ENCODE assay signal across 9 mouse cellular contexts in the genomic region with DNA sequence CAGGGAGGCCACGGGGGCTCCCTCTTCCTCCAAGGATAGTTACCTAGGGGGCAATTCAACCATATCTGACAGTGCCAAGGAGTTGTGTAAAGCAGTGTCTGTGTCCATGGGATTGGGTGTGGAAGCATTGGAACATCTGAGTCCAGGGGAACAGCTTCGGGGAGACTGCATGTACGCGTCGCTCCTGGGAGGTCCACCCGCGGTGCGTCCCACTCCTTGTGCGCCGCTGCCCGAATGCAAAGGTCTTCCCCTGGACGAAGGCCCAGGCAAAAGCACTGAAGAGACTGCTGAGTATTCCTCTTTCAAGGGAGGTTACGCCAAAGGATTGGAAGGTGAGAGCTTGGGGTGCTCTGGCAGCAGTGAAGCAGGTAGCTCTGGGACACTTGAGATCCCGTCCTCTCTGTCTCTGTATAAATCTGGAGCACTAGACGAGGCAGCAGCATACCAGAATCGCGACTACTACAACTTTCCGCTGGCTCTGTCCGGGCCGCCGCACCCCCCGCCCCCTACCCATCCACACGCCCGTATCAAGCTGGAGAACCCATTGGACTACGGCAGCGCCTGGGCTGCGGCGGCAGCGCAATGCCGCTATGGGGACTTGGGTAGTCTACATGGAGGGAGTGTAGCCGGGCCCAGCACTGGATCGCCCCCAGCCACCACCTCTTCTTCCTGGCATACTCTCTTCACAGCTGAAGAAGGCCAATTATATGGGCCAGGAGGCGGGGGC. TPM values are rescaled to one million over a fixed set of nuclear protein-coding genes. Genes with fewer than 3 reads are reported as not detected.
DNase-seq lines count a peak whose midpoint lies in the region; ATAC-seq and TF ChIP-seq lines count a peak whose summit lies in the region.
"Had no signal": no experiment of that assay in that cellular context is flagged by ENCODE, and none has a peak within 500 bp of the region (broad histone marks: within the 10 kb centered on the region; RNA-seq: fewer than 3 reads in every experiment).

No protein-coding gene starts in this region.

- H3K27ac ChIP-seq in heart, embryonic 14.5 days (replicated peaks in 1 of 2; ENCODE audit: control insufficient read depth in 1 of 2, insufficient read depth in 1 of 2, low read depth in 2 of 2, low read length in 2 of 2), result no peak overlapping the region
- H3K27ac ChIP-seq in kidney, postnatal 0 days, result no peak overlapping the region
- no peak overlapping the region for H3K27ac ChIP-seq in neural tube, embryonic 15.5 days (replicated peaks)
- H3K27ac ChIP-seq: liver, embryonic 14.5 days had no signal

- TF ChIP-seq CTCF in kidney, postnatal 0 days (IDR thresholded peaks at IDR 0.05; ENCODE audit: low read depth), result no peak

- peak overlapping the region; percentile 30 to 42 for H3K4me3 ChIP-seq in heart, embryonic 14.5 days (ENCODE audit: control insufficient read depth in 1 of 2, insufficient read depth in 1 of 2, low read depth in 1 of 2, low read length in 2 of 2)
- peak overlapping the region; percentile 31 for H3K4me3 ChIP-seq in kidney, postnatal 0 days (replicated peaks; ENCODE audit: low read depth, low read length)
- H3K4me3 ChIP-seq in neural tube, embryonic 15.5 days (replicated peaks), result peak overlapping the region; percentile 43

- peaks cover 36% of the 10 kb centered on the region for H3K27me3 ChIP-seq in heart, embryonic 14.5 days (ENCODE audit: control insufficient read depth, insufficient read depth, low read length)
- no peaks in the 10 kb centered on the region; the same call in 1 of the 2 replicates for H3K27me3 ChIP-seq in kidney, postnatal 0 days (ENCODE audit: insufficient read depth, low read length)
- peaks cover 37% of the 10 kb centered on the region for H3K27me3 ChIP-seq in neural tube, embryonic 15.5 days (replicated peaks)

- ATAC-seq in CD4-positive, CD25-positive, alpha-beta regulatory T cell, adult 4 months, result no peak
- ATAC-seq in heart, embryonic 14.5 days (ENCODE audit: insufficient number of reproducible peaks, insufficient read depth, low FRiP score, low read depth), result no peak
- peak; percentile 43; the same call in 1 of the 2 replicates for ATAC-seq in kidney, postnatal 0 days (replicated peaks; ENCODE audit: low FRiP score, low read depth)
- ATAC-seq in neural tube, embryonic 15.5 days (ENCODE audit: low FRiP score), result peak; percentile 55
- ATAC-seq in cerebellum, adult (ENCODE audit: insufficient number of reproducible peaks, low FRiP score, low TSS enrichment), result no peak

- H3K4me2 ChIP-seq in heart, embryonic 14.5 days (ENCODE audit: low read length), result peak overlapping the region; percentile 70
- H3K4me2 ChIP-seq in kidney, postnatal 0 days (ENCODE audit: low read length), result peak overlapping the region; percentile 60
- peak overlapping the region; percentile 77 for H3K4me2 ChIP-seq in neural tube, embryonic 15.5 days

- H3K9ac ChIP-seq in heart, embryonic 14.5 days (ENCODE audit: low read length), result no peak overlapping the region
- H3K9ac ChIP-seq in kidney, postnatal 0 days (ENCODE audit: low read depth, low read length), result no peak overlapping the region
- H3K9ac ChIP-seq in neural tube, embryonic 15.5 days (replicated peaks), result 0 out of 2 replicates have a peak overlapping the region, but pooled peaks have one; percentile 7
- H3K9ac ChIP-seq: liver, embryonic 14.5 days had no signal

- H3K4me1 ChIP-seq in heart, embryonic 14.5 days (ENCODE audit: control insufficient read depth in 2 of 2, insufficient read depth in 2 of 2, low read length in 2 of 2), result no peaks in the 10 kb centered on the region
- H3K4me1 ChIP-seq in kidney, postnatal 0 days (replicated peaks; ENCODE audit: insufficient read depth, low read length), result no peaks in the 10 kb centered on the region
- peaks cover 17% of the 10 kb centered on the region for H3K4me1 ChIP-seq in neural tube, embryonic 15.5 days

- WGBS in heart, embryonic 14.5 days, result 15% methylated on average over 33 of the region's 33 CpGs
- 37% methylated on average over 33 of the region's 33 CpGs for WGBS in kidney, postnatal 0 days
- WGBS in neural tube, embryonic 15.5 days, result 22% methylated on average over 32 of the region's 33 CpGs

- DNase-seq in CD4-positive, CD25-positive, alpha-beta regulatory T cell, adult 2 months (ENCODE audit: low read depth, low spot score), result peak; percentile 20
- DNase-seq in right cerebral cortex, postnatal 4 days, result peak; percentile 5
- no peak for DNase-seq in right cerebral cortex, adult 18-20 months
- DNase-seq in kidney, postnatal 0 days (ENCODE audit: low spot score), result no peak

- no peaks in the 10 kb centered on the region for H3K9me3 ChIP-seq in heart, embryonic 14.5 days (ENCODE audit: control insufficient read depth, low read length)
- H3K9me3 ChIP-seq in kidney, postnatal 0 days (replicated peaks; ENCODE audit: low read length), result no peaks in the 10 kb centered on the region
- no peaks in the 10 kb centered on the region for H3K9me3 ChIP-seq in neural tube, embryonic 15.5 days (replicated peaks)

- H3K36me3 ChIP-seq in heart, embryonic 14.5 days (ENCODE audit: control insufficient read depth, insufficient read depth, low read length), result no peaks in the 10 kb centered on the region
- no peaks in the 10 kb centered on the region for H3K36me3 ChIP-seq in kidney, postnatal 0 days (ENCODE audit: insufficient read depth, low read length)
- no peaks in the 10 kb centered on the region for H3K36me3 ChIP-seq in neural tube, embryonic 15.5 days

RNA-seq across cellular contexts. Expression of gene Ar, which starts 2.0 kb away (rescaled TPM):
- polyA plus RNA-seq in CD4-positive, CD25-positive, alpha-beta regulatory T cell, adult 4 months (2017; shearing (Covaris generic)), result 1 to 10 TPM; 3.3 to 4.3 TPM
- 0.13 and 0.30 TPM in 2 replicates for polyA plus RNA-seq in heart, embryonic 14.5 days (2014; fragmentation: Nextera tagmentation; extraction: Ambion mirVana)
- polyA plus RNA-seq in kidney, postnatal 0 days (2015; fragmentation: Nextera tagmentation; extraction: Ambion mirVana), result 1.1 and 1.3 TPM in 2 replicates
- polyA plus RNA-seq in neural tube, embryonic 15.5 days (2015; fragmentation: Nextera tagmentation; extraction: Ambion mirVana), result 0.18 and 0.22 TPM in 2 replicates
- polyA plus RNA-seq: liver, embryonic 14.5 days had no signal

Comparison
In these comparisons a context has a peak if more than half of its experiments do, and no peak if none do; other contexts are left out.
1. DNase-seq: peak in CD4-positive, CD25-positive, alpha-beta regulatory T cell, adult 2 months (single experiment) and right cerebral cortex, postnatal 4 days (single experiment); none in right cerebral cortex, adult 18-20 months (single experiment) and kidney, postnatal 0 days (single experiment).
2. ATAC-seq: peak in kidney, postnatal 0 days (single experiment) and neural tube, embryonic 15.5 days (single experiment); none in CD4-positive, CD25-positive, alpha-beta regulatory T cell, adult 4 months (single experiment), heart, embryonic 14.5 days (single experiment) and cerebellum, adult (single experiment).
3. Peak in every context shown above with its lines, with median percentiles within 50 percentile points of each other: H3K4me2 ChIP-seq and H3K4me3 ChIP-seq.